Mouse (Mus musculus): ENCODE measurements around the gene Dusp14. TPM values are rescaled to one million over a fixed set of nuclear protein-coding genes. Genes with fewer than 3 reads are reported as not detected.

Gene Dusp14
- polyA plus RNA-seq, 1 experiment from 2014 or later, result 19.5 TPM

GRCm38 (mm10) chr11:84066071-84066481 is 3.0 kb downstream of the Dusp14 start:
- 3% methylated on average over 11 of the region's 11 CpGs for WGBS
- H3K9ac ChIP-seq, result no peak overlapping the region
- H3K36me3 ChIP-seq, result no peaks in the 10 kb centered on the region
- H3K4me1 ChIP-seq, result 0 out of 2 replicates have a peak, but pooled peaks cover 10% of the 10 kb centered on the region
- no peak for ATAC-seq (ENCODE audit: insufficient read depth, low FRiP score, low read depth)
- no peaks in the 10 kb centered on the region for H3K9me3 ChIP-seq
- peak overlapping the region; percentile 15; the same call in 1 of the 2 replicates for H3K4me2 ChIP-seq
- no peak overlapping the region for H3K4me3 ChIP-seq (replicated peaks)
- H3K27ac ChIP-seq, result no peak overlapping the region
- no peaks in the 10 kb centered on the region; the same call in 1 of the 2 replicates for H3K27me3 ChIP-seq (replicated peaks)

- no peak overlapping the region for H3K9ac ChIP-seq
- H3K9me3 ChIP-seq, result no peaks in the 10 kb centered on the region
- no peaks in the 10 kb centered on the region for H3K36me3 ChIP-seq
- H3K4me3 ChIP-seq (replicated peaks), result no peak overlapping the region
- 0 out of 2 replicates have a peak, but pooled peaks have one; percentile 33 for ATAC-seq (ENCODE audit: insufficient read depth, low FRiP score, low read depth)
- WGBS, result 80% methylated on average over 3 of the region's 3 CpGs
- 0 out of 2 replicates have a peak, but pooled peaks cover 10% of the 10 kb centered on the region for H3K4me1 ChIP-seq
- no peaks in the 10 kb centered on the region; the same call in 1 of the 2 replicates for H3K27me3 ChIP-seq (replicated peaks)
- no peak overlapping the region for H3K4me2 ChIP-seq
- H3K27ac ChIP-seq, result no peak overlapping the region; the same call in 1 of the 2 replicates
These were observed 5.3 kb downstream of the Dusp14 start for GRCm38 (mm10) chr11:84063631-84064209.

GRCm38 (mm10) chr11:84062805-84063204 is 6.3 kb downstream of the Dusp14 start:
- H3K4me2 ChIP-seq, result no peak overlapping the region
- WGBS, result 52% methylated on average over 2 of the region's 2 CpGs
- no peak for ATAC-seq (ENCODE audit: insufficient read depth, low FRiP score, low read depth)
- H3K9me3 ChIP-seq, result no peaks in the 10 kb centered on the region
- no peaks in the 10 kb centered on the region for H3K27me3 ChIP-seq (replicated peaks)
- no peak overlapping the region for H3K4me3 ChIP-seq (replicated peaks)
- no peak overlapping the region for H3K27ac ChIP-seq
- H3K36me3 ChIP-seq, result no peaks in the 10 kb centered on the region
- H3K4me1 ChIP-seq, result 0 out of 2 replicates have a peak, but pooled peaks cover 10% of the 10 kb centered on the region
- no peak overlapping the region for H3K9ac ChIP-seq

- H3K9me3 ChIP-seq, result no peaks in the 10 kb centered on the region
- no peak overlapping the region for H3K9ac ChIP-seq
- H3K4me1 ChIP-seq, result 0 out of 2 replicates have a peak, but pooled peaks cover 4% of the 10 kb centered on the region
- no peak overlapping the region for H3K4me3 ChIP-seq (replicated peaks)
- no peak overlapping the region for H3K27ac ChIP-seq
- H3K27me3 ChIP-seq (replicated peaks), result no peaks in the 10 kb centered on the region
- no peak for ATAC-seq (ENCODE audit: insufficient read depth, low FRiP score, low read depth)
- H3K4me2 ChIP-seq, result no peak overlapping the region
- no peaks in the 10 kb centered on the region for H3K36me3 ChIP-seq
- WGBS, result 77% methylated on average over 2 of the region's 2 CpGs
These were observed 7.2 kb downstream of the Dusp14 start for GRCm38 (mm10) chr11:84061881-84062280.

GRCm38 (mm10) chr11:84060635-84061034 is 8.4 kb downstream of the Dusp14 start:
- H3K9ac ChIP-seq, result no peak overlapping the region
- H3K4me1 ChIP-seq, result no peaks in the 10 kb centered on the region
- H3K9me3 ChIP-seq, result no peaks in the 10 kb centered on the region
- no peaks in the 10 kb centered on the region for H3K36me3 ChIP-seq
- no peak overlapping the region for H3K4me2 ChIP-seq
- no peak overlapping the region for H3K4me3 ChIP-seq (replicated peaks)
- no peak overlapping the region for H3K27ac ChIP-seq
- H3K27me3 ChIP-seq (replicated peaks), result no peaks in the 10 kb centered on the region
- WGBS, result 80% methylated on average over 6 of the region's 6 CpGs
- ATAC-seq (ENCODE audit: insufficient read depth, low FRiP score, low read depth), result no peak

- Histone ChIP-seq H3K27ac (no peak overlapping the region), H3K4me1 (no peaks in the 10 kb centered on the region), H3K4me3 (replicated peaks) (no peak overlapping the region), H3K9ac (no peak overlapping the region), H3K4me2 (no peak overlapping the region), H3K9me3 (no peaks in the 10 kb centered on the region), H3K27me3 (replicated peaks) (no peaks in the 10 kb centered on the region), H3K36me3 (no peaks in the 10 kb centered on the region)
- no peak; the same call in 1 of the 2 replicates for ATAC-seq (ENCODE audit: insufficient read depth, low FRiP score, low read depth)
- 92% methylated on average over 2 of the region's 2 CpGs for WGBS
These were observed 9.3 kb downstream of the Dusp14 start for GRCm38 (mm10) chr11:84059784-84060183.

GRCm38 (mm10) chr11:84057418-84057817 is 11.6 kb downstream of the Dusp14 start:
- no peak for ATAC-seq (ENCODE audit: insufficient read depth, low FRiP score, low read depth)
- Histone ChIP-seq H3K4me3 (replicated peaks) (no peak overlapping the region), H3K27me3 (replicated peaks) (no peaks in the 10 kb centered on the region), H3K27ac (no peak overlapping the region), H3K4me1 (no peaks in the 10 kb centered on the region), H3K9me3 (no peaks in the 10 kb centered on the region), H3K9ac (no peak overlapping the region), H3K4me2 (no peak overlapping the region), H3K36me3 (no peaks in the 10 kb centered on the region)
- 90% methylated on average over 2 of the region's 2 CpGs for WGBS

- H3K36me3 ChIP-seq, result no peaks in the 10 kb centered on the region
- WGBS, result 75% methylated on average over 10 of the region's 10 CpGs
- H3K27ac ChIP-seq, result no peak overlapping the region
- H3K27me3 ChIP-seq (replicated peaks), result no peaks in the 10 kb centered on the region
- no peak overlapping the region for H3K9ac ChIP-seq
- no peaks in the 10 kb centered on the region for H3K4me1 ChIP-seq
- no peak for ATAC-seq (ENCODE audit: insufficient read depth, low FRiP score, low read depth)
- no peaks in the 10 kb centered on the region for H3K9me3 ChIP-seq
- H3K4me2 ChIP-seq, result no peak overlapping the region
- H3K4me3 ChIP-seq (replicated peaks), result no peak overlapping the region
These were observed 15.4 kb downstream of the Dusp14 start for GRCm38 (mm10) chr11:84053524-84054163.

GRCm38 (mm10) chr11:84053055-84053454 is 16.0 kb downstream of the Dusp14 start:
- Histone ChIP-seq H3K9me3 (no peaks in the 10 kb centered on the region), H3K4me1 (0 out of 2 replicates have a peak, but pooled peaks cover 1% of the 10 kb centered on the region), H3K4me2 (no peak overlapping the region), H3K27ac (no peak overlapping the region), H3K36me3 (no peaks in the 10 kb centered on the region), H3K4me3 (replicated peaks) (no peak overlapping the region), H3K27me3 (replicated peaks) (no peaks in the 10 kb centered on the region), H3K9ac (no peak overlapping the region)
- ATAC-seq (ENCODE audit: insufficient read depth, low FRiP score, low read depth), result no peak
- 89% methylated on average over 7 of the region's 7 CpGs for WGBS

GRCm38 (mm10) chr11:84048411-84048810 is 20.6 kb downstream of the Dusp14 start:
- Histone ChIP-seq H3K9me3 (no peaks in the 10 kb centered on the region), H3K27me3 (replicated peaks) (no peaks in the 10 kb centered on the region), H3K27ac (peak overlapping the region; percentile 44), H3K4me3 (replicated peaks) (no peak overlapping the region), H3K4me1 (0 out of 2 replicates have a peak, but pooled peaks cover 2% of the 10 kb centered on the region), H3K9ac (no peak overlapping the region), H3K36me3 (no peaks in the 10 kb centered on the region), H3K4me2 (no peak overlapping the region)
- 78% methylated on average over 10 of the region's 10 CpGs for WGBS
- no peak for ATAC-seq (ENCODE audit: insufficient read depth, low FRiP score, low read depth)

- no peak overlapping the region for H3K4me2 ChIP-seq
- 0 out of 2 replicates have a peak, but pooled peaks cover 2% of the 10 kb centered on the region for H3K4me1 ChIP-seq
- H3K27ac ChIP-seq, result 0 out of 2 replicates have a peak overlapping the region, but pooled peaks have one; percentile 46
- WGBS, result 44% methylated on average over 4 of the region's 4 CpGs
- peak; percentile 66; the same call in 1 of the 2 replicates for ATAC-seq (ENCODE audit: insufficient read depth, low FRiP score, low read depth)
- H3K4me3 ChIP-seq (replicated peaks), result no peak overlapping the region
- H3K9ac ChIP-seq, result no peak overlapping the region
- no peaks in the 10 kb centered on the region for H3K27me3 ChIP-seq (replicated peaks)
- H3K9me3 ChIP-seq, result no peaks in the 10 kb centered on the region
- H3K36me3 ChIP-seq, result 0 out of 2 replicates have a peak, but pooled peaks cover 3% of the 10 kb centered on the region
These were observed 21.8 kb downstream of the Dusp14 start for GRCm38 (mm10) chr11:84047270-84047669.

- H3K27me3 ChIP-seq (replicated peaks), result no peaks in the 10 kb centered on the region
- H3K9ac ChIP-seq, result no peak overlapping the region
- H3K9me3 ChIP-seq, result no peaks in the 10 kb centered on the region
- 0 out of 2 replicates have a peak, but pooled peaks cover 2% of the 10 kb centered on the region for H3K4me1 ChIP-seq
- no peak for ATAC-seq (ENCODE audit: insufficient read depth, low FRiP score, low read depth)
- 43% methylated on average over 1 of the region's 1 CpGs for WGBS
- 0 out of 2 replicates have a peak, but pooled peaks cover 3% of the 10 kb centered on the region for H3K36me3 ChIP-seq
- H3K27ac ChIP-seq, result no peak overlapping the region
- no peak overlapping the region for H3K4me3 ChIP-seq (replicated peaks)
- no peak overlapping the region for H3K4me2 ChIP-seq
These were observed 24.1 kb downstream of the Dusp14 start for GRCm38 (mm10) chr11:84044988-84045387.

Measured in stomach, embryonic 15.5 days (tissue).